Mouse (Mus musculus): ENCODE data around the gene Zfp511. TPM values are rescaled to one million over a fixed set of nuclear protein-coding genes. Genes with fewer than 3 reads are reported as not detected.

Zfp511 gene
- polyA plus RNA-seq, 1 experiment = 55.8 TPM

- H3K36me3 ChIP-seq (ENCODE audit: control insufficient read depth, insufficient read depth) = peaks cover 34% of the 10 kb centered on the region
- no peak for TF ChIP-seq MAX (IDR thresholded peaks at IDR 0.05)
- peaks cover 19% of the 10 kb centered on the region for H3K79me3 ChIP-seq (ENCODE audit: low read depth)
- no peaks in the 10 kb centered on the region for H3K27me3 ChIP-seq (ENCODE audit: control insufficient read depth, insufficient read depth, insufficient read length)
- H3K79me2 ChIP-seq (ENCODE audit: control insufficient read depth, insufficient read depth) = peaks cover 40% of the 10 kb centered on the region
- H3K4me3 ChIP-seq (ENCODE audit: insufficient read depth, poor library complexity, severe bottlenecking) = peak overlapping the region; percentile 64
- H3ac ChIP-seq (ENCODE audit: control insufficient read depth, insufficient read length, low read depth) = peak overlapping the region; percentile 91
Observed at GRCm38 (mm10) chr7:140035456-140035855, 735 bp upstream of the Zfp511 start.

DNA sequence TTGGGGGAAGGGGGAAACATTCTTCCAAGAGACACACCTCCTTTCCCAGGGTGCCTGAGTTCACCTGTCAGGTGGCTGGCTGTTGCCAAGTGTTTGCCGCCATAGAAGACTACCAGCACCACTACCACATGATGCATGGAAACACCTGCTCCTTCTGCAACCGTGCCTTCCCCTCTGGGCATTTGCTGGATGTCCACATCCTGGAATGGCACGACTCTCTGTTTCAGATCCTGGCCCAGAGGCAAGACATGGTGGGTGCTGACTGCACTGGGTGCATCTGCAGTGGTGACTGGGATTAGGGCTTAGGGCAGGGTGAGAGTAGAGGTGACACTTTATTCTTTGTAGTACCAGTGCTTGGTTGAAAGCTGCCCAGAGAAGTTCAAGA lies 972 bp downstream of the Zfp511 start:
- H3ac ChIP-seq (ENCODE audit: control insufficient read depth, insufficient read length, low read depth) = peak overlapping the region; percentile 25
- no peaks in the 10 kb centered on the region for H3K27me3 ChIP-seq (ENCODE audit: control insufficient read depth, insufficient read depth, insufficient read length)
- no peak for TF ChIP-seq CEBPB (IDR thresholded peaks at IDR 0.05; ENCODE audit: low read depth)
- no peak for TF ChIP-seq CTCF (IDR thresholded peaks at IDR 0.05; ENCODE audit: control insufficient read depth, insufficient read depth, insufficient read length)
- no peak for TF ChIP-seq MYOG (IDR thresholded peaks at IDR 0.05; ENCODE audit: control insufficient read depth, extremely low read depth, insufficient read length)
- TF ChIP-seq FOSL1 (IDR thresholded peaks at IDR 0.05; ENCODE audit: insufficient read depth, low read length, poor library complexity, severe bottlenecking) = no peak
- TF ChIP-seq USF1 (IDR thresholded peaks at IDR 0.05; ENCODE audit: low read depth) = no peak
- no peak for TF ChIP-seq MAX (IDR thresholded peaks at IDR 0.05)
- no peak for TF ChIP-seq MYOD1 (IDR thresholded peaks at IDR 0.05; ENCODE audit: control insufficient read depth, insufficient read length, low read depth)
- H3K79me3 ChIP-seq (ENCODE audit: low read depth) = peaks cover 19% of the 10 kb centered on the region
- peaks cover 22% of the 10 kb centered on the region for H3K36me3 ChIP-seq (ENCODE audit: control insufficient read depth, insufficient read depth)
- H3K4me3 ChIP-seq (ENCODE audit: insufficient read depth, poor library complexity, severe bottlenecking) = peak overlapping the region; percentile 64
- peaks cover 40% of the 10 kb centered on the region for H3K79me2 ChIP-seq (ENCODE audit: control insufficient read depth, insufficient read depth)

- Histone ChIP-seq H3K36me3 (ENCODE audit: control insufficient read depth, insufficient read depth) (peaks cover 8% of the 10 kb centered on the region), H3K79me2 (ENCODE audit: control insufficient read depth, insufficient read depth) (peaks cover under 1% of the 10 kb centered on the region), H3ac (ENCODE audit: control insufficient read depth, insufficient read length, low read depth) (no peak overlapping the region), H3K27me3 (ENCODE audit: control insufficient read depth, insufficient read depth, insufficient read length) (peaks cover 4% of the 10 kb centered on the region), H3K4me3 (ENCODE audit: insufficient read depth, poor library complexity, severe bottlenecking) (no peak overlapping the region), H3K79me3 (ENCODE audit: low read depth) (no peaks in the 10 kb centered on the region)
- TF ChIP-seq CEBPB (IDR thresholded peaks at IDR 0.05; ENCODE audit: low read depth) = no peak
- no peak for TF ChIP-seq USF1 (IDR thresholded peaks at IDR 0.05; ENCODE audit: low read depth)
- TF ChIP-seq MAX (IDR thresholded peaks at IDR 0.05) = no peak
- no peak for TF ChIP-seq FOSL1 (IDR thresholded peaks at IDR 0.05; ENCODE audit: insufficient read depth, low read length, poor library complexity, severe bottlenecking)
- TF ChIP-seq MYOD1 (IDR thresholded peaks at IDR 0.05; ENCODE audit: control insufficient read depth, insufficient read length, low read depth) = no peak
- TF ChIP-seq MYOG (IDR thresholded peaks at IDR 0.05; ENCODE audit: control insufficient read depth, extremely low read depth, insufficient read length) = no peak
- no peak for TF ChIP-seq CTCF (IDR thresholded peaks at IDR 0.05; ENCODE audit: control insufficient read depth, insufficient read depth, insufficient read length)
Observed at GRCm38 (mm10) chr7:140042728-140043127, 6.5 kb downstream of the Zfp511 start.

DNA sequence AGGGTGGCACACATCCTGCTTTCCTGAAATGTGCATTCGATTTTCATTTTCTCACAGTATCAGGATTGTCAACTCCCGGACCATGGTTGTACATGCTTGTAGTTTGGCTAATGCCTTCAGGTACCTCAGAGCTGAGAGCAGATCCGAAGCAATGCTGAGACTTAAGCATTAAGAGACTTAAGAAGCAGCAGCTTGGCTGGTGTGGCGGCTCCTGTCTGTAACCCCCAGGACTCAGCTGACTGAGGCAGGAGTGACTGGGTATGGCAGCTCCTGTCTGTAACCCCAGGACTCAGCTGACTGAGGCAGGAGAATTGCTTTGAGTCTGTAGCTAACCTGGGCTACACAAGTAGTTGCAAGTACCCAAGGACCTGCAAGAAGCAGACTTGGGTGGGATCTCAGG lies 9.4 kb downstream of the Zfp511 start:
- Histone ChIP-seq H3K36me3 (ENCODE audit: control insufficient read depth, insufficient read depth) (no peaks in the 10 kb centered on the region), H3K79me2 (ENCODE audit: control insufficient read depth, insufficient read depth) (no peaks in the 10 kb centered on the region), H3K79me3 (ENCODE audit: low read depth) (no peaks in the 10 kb centered on the region), H3K27me3 (ENCODE audit: control insufficient read depth, insufficient read depth, insufficient read length) (peaks cover 17% of the 10 kb centered on the region), H3K4me3 (ENCODE audit: insufficient read depth, poor library complexity, severe bottlenecking) (no peak overlapping the region), H3ac (ENCODE audit: control insufficient read depth, insufficient read length, low read depth) (no peak overlapping the region)
- TF ChIP-seq CEBPB (IDR thresholded peaks at IDR 0.05; ENCODE audit: low read depth) (no peak), CTCF (IDR thresholded peaks at IDR 0.05; ENCODE audit: control insufficient read depth, insufficient read depth, insufficient read length) (no peak), FOSL1 (IDR thresholded peaks at IDR 0.05; ENCODE audit: insufficient read depth, low read length, poor library complexity, severe bottlenecking) (no peak), USF1 (IDR thresholded peaks at IDR 0.05; ENCODE audit: low read depth) (no peak), MAX (IDR thresholded peaks at IDR 0.05) (no peak), MYOG (IDR thresholded peaks at IDR 0.05; ENCODE audit: control insufficient read depth, extremely low read depth, insufficient read length) (no peak), MYOD1 (IDR thresholded peaks at IDR 0.05; ENCODE audit: control insufficient read depth, insufficient read length, low read depth) (no peak)

DNA sequence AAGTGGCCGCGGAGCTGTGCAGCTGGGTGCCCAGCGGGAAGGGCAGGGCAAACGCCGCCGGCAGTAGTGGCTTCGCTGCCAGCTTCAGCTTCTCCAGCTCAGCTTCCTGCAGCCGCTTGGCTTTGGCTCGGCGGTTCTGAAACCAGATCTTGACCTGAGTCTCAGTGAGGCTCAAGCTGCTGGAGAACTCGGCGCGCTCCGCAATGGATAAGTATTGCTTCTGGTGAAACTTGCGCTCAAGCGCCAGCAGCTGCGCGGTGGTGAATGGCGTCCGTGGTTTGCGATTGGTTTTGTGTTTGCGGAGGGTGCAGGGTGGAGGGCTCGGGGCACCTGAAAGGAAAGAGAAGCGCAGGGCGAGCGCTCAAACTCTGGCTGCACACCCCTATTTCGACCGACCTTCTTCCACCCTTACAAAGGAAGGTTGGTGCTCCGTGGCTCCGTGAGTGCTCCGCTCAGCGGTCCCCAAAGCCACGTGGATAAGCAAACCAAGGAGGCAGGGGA lies 11.7 kb downstream of the Zfp511 start:
- no peaks in the 10 kb centered on the region for H3K79me3 ChIP-seq (ENCODE audit: low read depth)
- no peaks in the 10 kb centered on the region for H3K36me3 ChIP-seq (ENCODE audit: control insufficient read depth, insufficient read depth)
- TF ChIP-seq MAX (IDR thresholded peaks at IDR 0.05) = no peak
- no peak overlapping the region for H3ac ChIP-seq (ENCODE audit: control insufficient read depth, insufficient read length, low read depth)
- no peaks in the 10 kb centered on the region for H3K79me2 ChIP-seq (ENCODE audit: control insufficient read depth, insufficient read depth)
- H3K27me3 ChIP-seq (ENCODE audit: control insufficient read depth, insufficient read depth, insufficient read length) = peaks cover 17% of the 10 kb centered on the region
- H3K4me3 ChIP-seq (ENCODE audit: insufficient read depth, poor library complexity, severe bottlenecking) = no peak overlapping the region

DNA sequence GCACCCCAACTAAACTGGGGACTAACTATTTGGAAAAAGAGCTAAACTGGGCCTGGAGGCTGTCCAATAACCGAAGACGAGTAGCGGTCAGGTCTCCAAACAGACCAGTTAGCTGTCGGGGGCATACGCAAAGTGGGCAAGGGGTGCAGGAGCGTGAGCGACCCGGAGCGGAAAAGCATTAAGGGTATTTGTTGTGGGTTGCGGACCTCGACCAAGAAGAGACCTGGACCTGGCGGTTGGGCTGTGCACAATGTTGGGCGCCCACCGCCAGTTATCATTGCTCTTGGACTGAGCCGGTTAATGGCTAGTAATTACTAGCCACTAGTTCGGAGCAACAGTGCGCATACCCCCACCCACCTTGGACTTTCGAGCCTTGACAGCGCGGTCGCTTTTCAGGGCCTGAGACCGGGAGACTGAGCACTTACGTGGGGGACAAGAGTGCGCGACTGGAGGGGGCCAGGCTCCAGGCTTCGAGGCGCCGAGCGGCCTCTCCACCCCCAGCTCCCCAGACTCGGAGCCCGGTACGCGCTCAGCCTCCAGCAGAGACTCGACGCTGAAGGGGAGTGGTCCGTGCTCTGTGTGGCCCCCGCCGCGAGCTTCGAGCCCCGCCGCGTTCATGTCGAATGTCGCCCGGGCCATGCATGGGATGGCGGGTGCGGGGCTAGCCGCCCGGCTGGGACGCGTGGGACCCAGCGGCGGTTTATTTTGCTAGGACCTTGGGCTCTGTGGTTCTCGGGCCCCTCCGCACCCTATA lies 12.3 kb downstream of the Zfp511 start, which contains the start of gene Msx3:
Gene Msx3, minus strand, starts transcription at position 729 of the 754 bp plus-strand sequence.
- H3K4me3 ChIP-seq (ENCODE audit: insufficient read depth, poor library complexity, severe bottlenecking) = no peak within 1 kb of the TSS
- no peak within 1 kb of the TSS for H3ac ChIP-seq (ENCODE audit: control insufficient read depth, insufficient read length, low read depth)
- TF ChIP-seq CEBPB (IDR thresholded peaks at IDR 0.05; ENCODE audit: low read depth) (no peak), CTCF (IDR thresholded peaks at IDR 0.05; ENCODE audit: control insufficient read depth, insufficient read depth, insufficient read length) (no peak)
- no peaks in the 10 kb centered on the region for H3K79me3 ChIP-seq (ENCODE audit: low read depth)
- H3K36me3 ChIP-seq (ENCODE audit: control insufficient read depth, insufficient read depth) = no peaks in the 10 kb centered on the region
- H3K27me3 ChIP-seq (ENCODE audit: control insufficient read depth, insufficient read depth, insufficient read length) = peaks cover 17% of the 10 kb centered on the region
- no peaks in the 10 kb centered on the region for H3K79me2 ChIP-seq (ENCODE audit: control insufficient read depth, insufficient read depth)

All from C2C12 (cell line).